Mouse (Mus musculus) thymus, adult 2 months (tissue): ENCODE measurements around the gene Kif28.

Source experiments
- CTCF ChIP-seq: fragments of 200-500 bp; IDR thresholded peaks from 2 replicates; pipeline ENCODE4 v1.5.1; 2012; ENCODE audit warnings: mild to moderate bottlenecking, control low read depth, low read length, moderate library complexity, borderline replicate concordance; ENCODE audit not compliant: control insufficient read depth, poor library complexity, insufficient read depth; ENCODE audit errors: extremely low read depth
- POLR2A ChIP-seq: fragments of 200-500 bp; IDR thresholded peaks from 2 replicates; pipeline ENCODE4 v1.6.1; 2012; ENCODE audit warnings: mild to moderate bottlenecking, low read length, control low read depth, moderate library complexity; ENCODE audit not compliant: control insufficient read depth, poor library complexity, insufficient read depth; ENCODE audit errors: extremely low read depth

GRCm38 (mm10) chr1:179731391-179731790 lies 13.7 kb downstream of the Kif28 start:
- no peak for TF ChIP-seq POLR2A
- TF ChIP-seq CTCF: no peak
